Mouse (Mus musculus): ENCODE measurements at regions not wholly inside any gene's neighbourhood (a gene's known extent, or its start where the extent isn't known, plus 50 kb on each side); places are given as distances from the start of the nearest gene placed in this dataset.

DNA sequence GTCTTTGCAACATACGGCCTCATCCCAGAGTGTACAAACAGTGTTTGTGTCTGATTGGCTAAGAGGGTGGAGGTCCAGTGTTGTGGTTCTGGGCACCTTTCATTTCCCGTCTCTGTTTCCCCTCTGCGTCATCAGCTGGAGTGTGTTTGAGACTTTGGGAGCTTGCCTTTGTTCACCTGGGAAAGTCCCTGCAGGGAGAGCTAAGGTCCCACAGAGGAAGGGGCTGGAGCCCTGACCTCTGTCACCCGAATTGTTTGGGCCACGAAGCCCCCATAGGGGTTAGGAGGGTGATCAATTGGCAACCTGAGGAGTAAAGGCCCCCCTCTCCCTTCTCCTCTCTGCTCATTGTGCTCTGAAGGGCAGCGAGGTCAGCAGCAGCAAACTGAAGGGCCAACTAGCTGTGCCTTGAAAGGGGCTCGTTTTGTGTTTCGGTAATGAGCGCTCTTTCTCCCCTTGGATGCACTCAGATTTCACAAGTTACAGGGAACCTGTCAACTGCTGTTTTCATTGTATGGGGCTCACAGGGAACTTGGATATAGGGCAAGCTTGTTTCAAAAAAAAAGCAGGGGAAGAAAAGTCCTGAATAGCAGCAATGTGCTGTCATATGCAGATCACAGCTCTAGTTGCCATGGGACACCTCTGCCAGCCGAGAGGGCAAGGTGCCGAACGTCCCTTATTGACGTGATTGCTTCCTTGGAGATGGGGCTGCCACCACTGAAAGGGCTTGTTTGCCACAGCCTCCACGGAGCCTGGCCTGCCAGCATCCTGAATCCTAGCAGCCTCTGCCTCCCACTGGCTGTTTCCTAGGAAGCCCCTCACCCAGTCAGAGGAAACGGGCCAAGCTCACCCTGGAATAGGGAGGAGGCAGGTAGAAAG is 201.7 kb downstream of the Zfp36l1 start:
- DNase-seq (ENCODE audit: low spot score): no peak

DNA sequence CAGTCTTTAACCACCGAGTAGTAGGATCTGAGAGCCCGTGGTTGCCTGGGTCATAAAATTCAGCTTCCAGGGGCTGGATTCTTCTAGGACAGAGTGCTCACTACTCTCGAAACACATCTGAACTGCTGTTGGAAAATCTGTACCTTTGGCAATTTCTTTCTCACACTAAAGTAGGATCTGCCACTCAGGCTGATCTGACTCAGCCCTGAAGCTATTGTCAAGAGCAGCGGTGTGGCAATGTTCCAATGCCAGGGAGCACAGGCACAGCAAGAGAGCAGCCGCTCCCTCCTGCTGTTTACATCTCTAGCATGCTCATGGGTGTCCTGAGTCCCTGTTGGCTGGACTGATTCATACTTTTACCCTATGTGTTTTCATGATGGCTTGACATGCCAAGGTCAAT is 205.2 kb downstream of the Zfp36l1 start:
- no peak for DNase-seq (ENCODE audit: low spot score)

DNA sequence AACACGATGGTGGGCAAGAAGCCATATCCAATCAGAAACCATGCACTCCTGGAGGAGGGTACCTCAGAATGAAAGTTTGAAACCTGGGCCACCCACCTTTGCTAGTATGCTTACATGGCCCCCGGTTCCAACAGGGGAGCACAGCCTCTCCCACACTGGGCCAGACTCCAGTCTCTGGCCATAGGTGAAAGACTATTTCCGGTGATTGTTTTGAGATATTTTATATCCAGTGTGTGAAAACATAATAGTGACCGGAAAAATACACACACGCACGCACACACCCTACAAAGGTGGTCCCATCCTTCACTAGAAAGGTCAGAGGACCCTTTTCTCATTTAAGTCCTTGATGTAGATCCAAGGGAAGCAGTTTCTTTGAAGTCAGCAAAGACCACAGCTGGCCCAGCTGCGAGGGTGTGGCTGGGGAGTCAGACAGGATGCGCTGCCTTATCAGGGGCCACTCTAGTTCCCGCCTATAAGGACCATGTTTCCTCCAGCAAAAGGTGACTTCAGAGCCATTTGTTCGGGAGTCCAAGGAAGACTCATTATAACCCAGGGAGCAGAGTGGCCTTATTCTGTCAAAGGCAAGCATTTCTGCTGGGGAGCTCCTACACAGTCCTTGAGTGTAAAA is 206.0 kb downstream of the Zfp36l1 start:
- no peak for DNase-seq (ENCODE audit: low spot score)

DNA sequence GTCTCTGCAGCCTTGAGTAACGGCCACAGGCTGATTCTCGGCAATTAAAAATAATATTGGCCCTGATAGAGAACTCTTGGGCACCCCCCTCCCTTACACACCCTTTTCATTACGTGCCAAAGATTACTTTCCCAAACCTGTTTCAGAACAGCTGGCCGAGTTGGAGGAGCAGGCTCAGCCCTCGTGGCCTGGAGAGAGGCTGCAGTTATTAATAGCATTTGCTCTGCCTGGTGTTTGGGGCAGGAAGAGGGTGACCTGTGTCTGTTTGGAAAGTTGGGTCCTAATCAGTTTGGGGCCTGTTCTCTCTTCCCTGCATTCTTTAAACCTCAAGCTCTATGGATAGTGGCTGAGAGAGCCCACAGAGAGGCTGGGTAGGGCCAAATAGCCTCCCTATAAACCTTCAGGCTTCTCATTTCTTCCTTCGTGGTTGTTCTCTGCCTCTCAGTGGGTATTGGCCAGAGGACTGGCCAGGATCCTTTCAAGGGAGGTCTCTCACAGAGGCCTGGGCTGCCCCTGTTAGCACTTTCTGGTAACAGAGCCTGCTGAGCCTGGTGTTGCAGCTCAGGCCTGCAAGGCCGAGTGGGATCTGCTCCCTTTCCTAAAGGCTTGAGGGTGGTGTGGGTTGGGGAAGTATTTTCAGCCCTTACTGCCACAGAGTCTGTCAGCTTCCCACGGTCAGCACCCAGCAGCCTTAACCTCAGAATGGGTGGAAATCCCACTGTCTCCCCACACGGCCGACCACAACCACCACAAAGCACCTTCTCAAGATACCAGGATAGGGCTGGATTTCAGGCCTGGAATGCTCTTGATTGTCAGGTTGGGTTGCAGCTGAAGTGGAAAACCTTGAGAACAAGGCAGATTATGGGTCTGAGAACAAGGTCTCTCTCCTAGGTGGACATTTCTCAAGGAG is 206.7 kb downstream of the Zfp36l1 start:
- peak; percentile 47 for DNase-seq (ENCODE audit: low spot score)

DNA sequence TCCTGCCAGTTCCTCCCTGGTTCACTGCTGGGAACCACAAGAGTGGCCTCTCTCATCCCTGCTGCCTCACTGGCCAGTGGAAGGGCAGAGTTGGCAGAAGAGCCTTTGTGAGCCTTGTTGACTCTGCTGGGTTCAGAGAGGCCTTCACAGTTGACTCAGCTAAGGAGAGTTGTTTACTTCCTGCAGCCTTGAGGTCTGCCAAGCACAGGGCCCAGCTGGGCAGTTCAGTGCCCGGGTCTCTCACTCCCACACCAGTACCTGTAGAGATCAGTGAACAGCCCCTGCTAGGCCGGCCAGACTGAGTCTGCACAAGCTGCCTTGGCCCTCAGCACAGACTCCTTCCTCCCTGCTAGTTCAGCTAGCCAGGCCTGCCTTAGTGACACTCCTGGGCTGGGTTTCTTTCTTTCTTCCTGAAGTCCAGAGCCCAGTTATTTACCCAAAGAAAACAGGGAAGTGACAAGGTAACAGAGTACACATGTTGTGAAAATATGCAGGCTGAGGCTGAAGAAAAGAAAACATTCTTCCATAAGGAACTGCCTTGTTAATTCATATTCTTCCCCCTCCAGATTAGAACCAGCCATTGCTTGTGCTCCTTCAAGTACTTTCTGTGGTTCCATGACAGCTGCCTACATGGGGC is 207.8 kb downstream of the Zfp36l1 start:
- DNase-seq (ENCODE audit: low spot score): no peak

DNA sequence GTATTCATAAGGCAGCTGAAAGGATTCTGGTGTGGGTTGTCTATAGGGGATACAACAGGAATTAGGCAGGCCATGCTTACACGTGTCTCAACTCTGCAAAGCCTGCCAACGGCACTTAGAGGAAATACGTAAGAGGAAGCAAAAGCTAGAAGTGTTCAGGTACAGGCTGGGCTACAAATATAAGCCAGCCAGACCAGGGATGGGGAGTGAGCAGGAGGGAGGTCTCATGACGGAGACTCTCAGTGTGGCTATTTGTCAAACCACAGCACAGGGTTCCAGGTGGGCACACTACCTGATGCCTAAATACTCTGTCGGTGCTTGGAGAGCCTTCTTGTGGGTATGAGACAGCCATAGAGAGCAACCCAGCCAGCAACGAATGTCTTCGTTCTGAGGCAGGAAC is 210.1 kb downstream of the Zfp36l1 start:
- no peak for DNase-seq (ENCODE audit: low spot score)

DNA sequence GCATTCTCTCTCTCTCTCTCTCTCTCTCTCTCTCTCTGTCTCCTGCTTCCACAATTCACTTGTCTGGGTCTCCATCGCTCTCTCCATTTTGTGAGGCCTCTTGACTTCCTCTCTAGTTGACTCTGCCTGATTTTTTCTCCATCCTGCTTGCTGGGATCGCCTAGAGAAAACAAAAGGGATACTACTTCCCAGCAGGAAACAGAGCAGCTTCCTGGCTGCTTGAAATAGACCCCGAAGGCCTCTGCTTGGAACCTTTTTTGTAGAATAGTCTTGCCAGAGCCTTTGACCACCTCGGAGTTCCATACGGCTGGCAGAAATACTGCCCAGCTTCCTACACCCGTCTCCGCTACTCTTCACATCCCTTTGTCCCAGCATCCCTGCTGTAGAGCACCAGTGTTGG is 210.7 kb downstream of the Zfp36l1 start:
- DNase-seq (ENCODE audit: low spot score): no peak

DNA sequence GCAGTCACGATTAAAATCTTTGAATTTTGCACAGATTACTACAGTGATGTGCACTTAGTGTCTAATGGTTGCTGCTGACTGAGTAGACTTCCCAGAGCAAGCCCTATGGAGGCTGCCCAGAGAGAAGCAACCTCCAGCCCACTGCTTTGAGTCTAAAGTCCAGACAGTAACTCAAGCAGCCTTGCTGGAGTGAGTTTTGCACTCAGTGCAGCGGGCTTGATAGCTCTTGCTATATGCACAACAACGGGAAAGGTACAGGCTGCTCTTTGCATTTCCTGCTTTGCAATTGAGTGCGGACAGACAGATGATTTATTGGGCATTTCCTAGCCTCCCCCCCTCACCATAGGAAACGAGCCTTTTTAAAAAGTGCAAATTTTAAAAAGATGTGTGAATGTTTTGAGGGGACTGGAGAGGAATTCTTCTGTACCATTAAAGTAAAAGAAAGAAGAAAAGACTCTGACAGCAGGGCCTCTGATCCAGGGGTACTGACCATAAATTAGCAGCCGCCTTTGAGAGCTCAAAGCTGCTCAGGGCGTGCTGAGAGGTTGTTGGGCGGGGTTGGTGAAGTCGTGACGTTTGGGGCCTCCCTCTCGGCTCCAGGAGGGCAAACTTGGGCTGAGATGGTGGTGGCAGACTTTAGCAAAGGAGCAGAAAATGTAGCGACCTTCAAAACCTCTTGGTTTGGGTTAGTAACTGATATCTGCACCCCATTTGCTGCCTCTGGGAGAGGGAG is 214.4 kb downstream of the Zfp36l1 start:
- no peak for DNase-seq (ENCODE audit: low spot score)

DNA sequence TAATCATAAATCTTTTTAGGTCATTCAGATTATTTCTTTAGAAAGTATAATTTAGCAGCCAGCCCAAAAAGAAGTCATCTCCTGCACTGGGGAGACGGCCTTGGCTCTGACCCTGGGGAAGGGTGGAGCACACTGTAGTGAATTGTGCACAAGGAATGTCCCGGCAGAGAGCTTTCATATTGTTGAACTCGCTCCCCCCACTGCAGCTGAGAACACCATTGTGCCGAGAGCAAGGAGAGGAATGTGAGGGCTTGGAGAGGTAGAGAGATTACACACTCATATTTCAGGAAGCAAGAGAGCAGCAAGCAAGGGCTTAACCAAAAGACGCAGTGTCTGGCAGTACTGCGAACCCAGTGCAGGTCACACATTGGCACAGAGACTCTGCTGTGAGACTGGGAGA is 216.8 kb downstream of the Zfp36l1 start:
- DNase-seq (ENCODE audit: low spot score): no peak

DNA sequence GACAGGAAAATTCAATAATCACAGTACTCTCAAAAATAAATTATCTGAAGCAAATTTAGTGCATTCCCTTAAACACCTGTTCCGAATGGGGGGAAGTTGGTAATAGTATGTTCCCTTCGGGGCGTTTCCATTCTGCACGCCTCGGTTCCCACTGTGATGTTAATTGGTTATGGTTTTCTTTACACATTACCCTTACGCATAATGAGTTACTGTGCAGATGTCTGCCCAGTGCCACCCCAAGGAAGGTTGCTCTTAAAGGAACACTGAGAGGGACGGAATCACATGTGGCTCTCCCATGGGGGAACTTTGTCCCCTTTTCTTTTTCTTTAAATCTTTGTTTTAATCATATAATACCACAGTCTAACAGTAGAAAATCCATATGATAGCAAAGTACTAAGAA is 217.5 kb downstream of the Zfp36l1 start:
- no peak for DNase-seq (ENCODE audit: low spot score)

DNA sequence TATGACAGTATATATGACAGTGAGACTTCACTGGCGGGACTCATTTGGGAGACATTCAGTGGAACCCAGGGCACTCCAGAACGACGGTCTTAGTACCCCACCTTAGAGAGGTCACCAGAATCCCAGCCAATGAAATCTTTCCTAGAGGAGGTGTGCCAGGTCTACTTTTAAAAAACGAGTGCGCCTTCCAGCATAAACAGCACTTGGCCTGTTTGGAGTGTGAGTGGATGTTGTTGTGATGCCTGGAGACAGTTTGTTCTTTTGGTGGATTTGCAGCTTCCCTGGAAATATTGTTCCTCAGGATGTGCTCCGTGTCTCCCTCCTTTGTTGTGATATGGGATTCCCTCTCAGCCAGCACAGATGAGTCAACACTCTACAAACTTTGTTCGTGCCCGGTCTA is 219.9 kb downstream of the Zfp36l1 start:
- DNase-seq (ENCODE audit: low spot score): no peak

DNA sequence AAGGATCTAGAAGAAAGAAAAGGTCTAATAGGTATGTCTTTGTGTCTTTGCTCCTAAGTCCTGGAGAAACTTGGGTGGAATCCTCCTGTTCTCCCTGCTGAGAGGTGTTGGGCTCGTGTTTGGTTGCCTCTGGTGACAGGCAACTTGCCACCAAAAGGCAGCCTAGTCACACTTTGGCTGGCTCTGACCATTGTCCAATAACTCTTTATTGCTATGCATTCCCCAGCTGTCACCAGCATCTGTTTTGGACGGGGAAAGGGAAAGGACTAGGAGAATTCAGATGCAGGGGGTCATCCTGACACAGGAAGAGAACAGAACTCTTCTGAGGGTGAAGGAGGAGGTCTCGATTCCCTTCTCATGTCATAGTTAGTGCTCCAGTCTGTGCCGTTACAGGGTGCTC is 220.9 kb downstream of the Zfp36l1 start:
- DNase-seq (ENCODE audit: low spot score): no peak

DNA sequence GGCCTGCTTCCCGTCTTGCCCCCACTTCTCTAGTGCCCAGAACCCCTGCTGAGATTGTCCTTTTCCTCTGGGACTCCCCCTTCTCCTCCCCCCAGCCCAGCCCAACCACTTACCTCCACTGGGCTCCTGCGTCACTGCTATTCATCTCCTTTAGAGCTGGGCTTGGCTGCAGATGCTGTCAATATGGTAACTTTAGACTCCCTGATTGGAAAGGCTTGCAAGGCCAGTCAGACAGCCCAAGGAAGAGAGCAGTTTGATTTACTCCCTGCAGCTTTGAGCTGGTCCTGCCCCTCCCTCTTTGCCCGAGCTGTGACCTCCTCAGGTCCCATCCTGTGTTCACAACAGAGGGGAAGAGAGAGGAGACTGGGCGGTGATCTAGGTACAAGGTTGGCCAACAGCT is 221.9 kb downstream of the Zfp36l1 start:
- DNase-seq (ENCODE audit: low spot score): no peak

DNA sequence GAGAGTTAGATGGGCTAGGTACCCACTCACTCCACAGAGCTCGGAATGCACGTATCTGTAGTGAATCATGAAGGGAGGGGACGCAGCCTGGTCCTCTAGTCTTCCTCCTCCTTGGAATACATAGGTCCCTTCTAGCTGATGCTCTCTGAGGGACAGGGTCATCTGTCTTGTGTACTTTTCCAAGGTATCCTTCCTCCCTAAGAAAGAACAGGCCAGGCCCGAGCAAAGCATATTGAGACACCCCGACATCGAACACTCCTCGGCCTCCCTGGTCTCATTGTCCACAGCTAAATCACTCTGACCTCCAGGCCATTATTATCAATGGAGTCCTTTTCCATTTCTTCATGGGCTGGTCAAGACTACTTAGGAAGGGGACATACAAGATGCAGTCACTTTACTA is 222.5 kb downstream of the Zfp36l1 start:
- no peak for DNase-seq (ENCODE audit: low spot score)

DNA sequence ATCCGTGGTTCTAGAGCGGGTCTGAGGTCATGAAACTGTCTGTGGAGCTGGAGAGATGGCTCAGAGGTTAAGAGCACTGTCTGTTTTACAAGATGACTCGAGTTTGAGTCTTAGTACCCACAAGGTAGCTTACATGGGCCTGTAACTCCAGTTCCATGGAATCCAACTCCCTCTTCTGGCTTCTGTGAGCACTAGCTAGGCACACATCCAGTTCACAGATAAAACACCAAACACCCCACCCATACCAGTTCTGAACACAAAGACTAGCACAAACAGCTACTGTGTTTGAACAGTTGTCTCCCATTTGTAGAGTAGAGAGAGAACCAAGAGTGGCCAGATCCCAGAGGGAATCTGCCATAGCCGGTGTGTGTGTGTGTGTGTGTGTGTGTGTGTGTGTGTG is 224.0 kb downstream of the Zfp36l1 start:
- DNase-seq (ENCODE audit: low spot score): no peak

DNA sequence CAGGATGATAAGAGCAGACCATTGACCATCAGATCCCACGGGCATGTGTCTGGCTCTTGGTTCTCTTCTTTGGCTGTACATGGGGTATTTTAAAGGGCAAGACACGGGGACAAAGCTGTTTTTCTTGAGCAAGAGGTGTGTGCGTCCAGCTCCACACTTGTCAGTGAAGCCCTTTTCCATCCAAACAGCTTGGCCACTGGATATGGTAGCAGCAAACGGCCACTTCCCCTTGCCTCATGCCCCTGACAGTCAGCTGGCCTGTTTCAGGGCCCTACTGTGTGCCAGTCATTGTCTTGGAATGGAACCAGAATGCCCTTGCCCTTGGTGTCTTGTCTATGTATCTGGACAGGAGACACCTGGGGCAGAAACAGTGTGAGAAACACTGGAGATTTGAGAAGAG is 224.7 kb downstream of the Zfp36l1 start:
- no peak for DNase-seq (ENCODE audit: low spot score)

DNA sequence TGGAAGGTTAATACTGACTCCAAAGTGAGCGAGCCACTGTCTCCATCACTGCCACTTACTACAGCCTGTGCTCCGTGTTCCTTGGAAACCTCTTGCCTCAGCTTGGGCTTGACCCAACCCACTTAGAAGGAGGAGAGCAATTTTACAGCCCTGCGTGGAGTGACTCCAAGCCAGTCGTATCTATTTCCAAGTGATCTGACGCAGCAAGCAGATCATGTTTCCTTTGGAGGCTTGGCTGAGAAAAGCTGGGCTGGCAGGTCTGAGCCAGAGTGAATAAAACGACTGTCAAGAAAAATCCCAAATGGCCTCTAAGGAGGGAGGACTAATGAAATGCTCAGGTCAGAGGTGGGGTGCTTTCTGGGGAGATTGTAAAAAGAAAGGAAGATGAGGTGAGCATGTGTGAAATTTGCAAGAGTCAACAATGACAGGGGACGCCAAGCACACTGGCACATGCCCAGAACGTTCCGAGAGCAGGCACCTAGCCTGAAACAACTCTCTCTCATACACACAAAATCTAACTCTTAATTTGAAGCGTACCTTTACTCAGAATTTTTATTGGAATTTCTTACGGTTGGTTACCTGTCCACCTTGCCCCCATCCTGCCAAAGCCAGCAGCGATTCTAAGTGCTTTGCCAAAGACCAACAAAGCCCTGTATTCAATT is 225.5 kb downstream of the Zfp36l1 start:
- peak; percentile 63 for DNase-seq (ENCODE audit: low spot score)

DNA sequence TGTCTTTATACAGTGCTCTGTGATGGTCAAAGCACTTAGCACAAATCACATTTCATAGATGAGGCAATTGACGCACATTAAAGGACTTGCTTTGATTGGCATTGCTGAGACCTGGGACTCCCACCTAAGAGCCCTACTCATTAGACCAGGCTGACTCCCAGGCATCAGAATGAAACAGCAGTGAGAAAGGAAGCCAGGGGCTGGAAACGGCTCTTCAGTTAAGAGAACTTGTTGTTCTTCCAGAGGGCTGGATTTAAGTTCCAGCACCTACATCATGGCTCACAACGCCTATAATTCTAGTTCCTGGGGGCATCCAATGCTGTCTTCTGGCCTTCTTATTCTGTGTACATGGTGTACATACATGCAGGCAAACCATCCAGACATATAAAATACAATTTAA is 226.3 kb downstream of the Zfp36l1 start:
- DNase-seq (ENCODE audit: low spot score): no peak

DNA sequence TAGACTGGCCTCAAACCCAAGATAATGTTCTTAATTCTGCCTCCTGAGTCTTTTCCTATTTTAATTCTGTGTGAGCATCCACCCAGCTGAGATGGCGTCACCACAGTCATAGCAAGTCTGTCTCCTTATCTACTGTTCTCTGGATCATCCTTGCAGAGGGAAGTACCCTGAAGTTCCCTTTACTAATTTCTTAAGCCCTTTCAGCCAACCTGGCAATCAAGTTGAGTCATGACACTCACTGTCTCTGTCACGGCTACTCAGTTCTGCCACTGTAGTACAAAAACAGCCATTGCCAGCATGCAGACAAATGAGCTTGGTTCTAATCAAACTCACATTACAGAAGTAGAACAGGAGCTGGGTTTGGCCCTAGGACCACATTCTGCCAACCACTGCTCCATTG is 227.5 kb downstream of the Zfp36l1 start:
- DNase-seq (ENCODE audit: low spot score): no peak

DNA sequence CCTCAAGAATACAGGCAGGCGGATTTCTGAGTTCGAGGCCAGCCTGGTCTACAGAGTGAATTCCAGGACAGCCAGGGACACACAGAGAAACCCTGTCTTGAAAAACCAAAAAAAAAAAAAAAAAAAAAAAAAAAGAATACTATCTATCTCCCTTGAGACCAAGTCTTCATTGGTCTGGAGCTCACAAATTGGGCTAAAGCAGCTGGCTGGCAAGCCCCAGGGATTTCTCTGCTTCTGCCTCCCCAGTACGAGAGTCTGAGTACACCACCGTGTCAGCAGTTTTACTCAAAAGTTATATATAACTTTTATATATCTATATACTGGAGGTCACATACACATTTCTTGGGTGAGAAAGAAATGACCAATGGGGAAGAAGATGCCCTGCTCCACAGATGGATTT is 229.2 kb downstream of the Zfp36l1 start:
- no peak for DNase-seq (ENCODE audit: low spot score)

DNA sequence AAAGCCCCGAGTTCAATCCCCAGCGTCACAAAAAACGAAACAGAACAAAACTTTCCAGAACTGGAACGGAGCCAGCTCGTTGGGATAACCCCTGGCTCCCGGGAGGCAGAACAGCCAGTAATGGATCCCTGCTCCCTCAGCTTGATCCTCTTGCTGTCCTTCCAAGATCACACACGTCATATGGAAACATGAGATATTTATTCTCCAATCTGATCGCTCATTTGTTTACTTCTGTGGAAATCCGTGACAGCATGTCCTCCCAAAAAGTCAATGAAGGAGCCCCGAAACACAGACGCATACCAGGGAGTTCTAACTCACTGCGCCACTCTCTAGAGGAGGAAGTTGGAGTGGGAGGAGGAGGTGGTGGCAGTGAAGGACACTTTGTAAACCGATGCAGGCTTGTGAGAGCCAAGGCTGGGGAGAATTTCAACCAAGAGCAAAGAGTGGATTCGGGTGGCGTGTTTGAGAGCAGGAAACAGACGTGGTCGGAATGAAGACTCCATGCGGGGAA is 232.0 kb downstream of the Zfp36l1 start:
- DNase-seq (ENCODE audit: low spot score): no peak
